Mouse (Mus musculus): ENCODE data around the gene Lims1.

DNA sequence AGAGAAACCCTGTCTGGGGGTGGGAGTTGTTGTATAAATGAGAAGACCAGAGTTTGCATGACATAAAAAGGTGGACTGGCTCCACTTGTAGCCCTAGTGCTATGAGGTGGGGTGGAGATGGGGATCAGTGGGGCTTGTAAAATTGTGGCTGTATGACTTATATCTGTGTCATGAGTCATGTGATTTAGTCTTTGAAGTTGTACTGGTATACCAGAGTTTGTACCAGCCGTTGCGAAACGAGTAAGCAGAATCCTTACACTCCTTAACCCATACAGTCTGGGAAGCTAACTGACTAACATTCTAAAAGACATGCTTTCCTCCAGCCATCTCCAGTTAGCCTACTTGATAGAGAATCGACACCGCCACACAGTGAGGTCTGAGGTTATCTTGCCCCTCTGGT, 10.1 kb downstream of the Lims1 start:
- TF ChIP-seq POLR2A (IDR thresholded peaks at IDR 0.05; ENCODE audit: control insufficient read depth, low read depth, low read length) (no peak), CTCF (IDR thresholded peaks at IDR 0.05; ENCODE audit: control insufficient read depth, insufficient read depth, insufficient replicate concordance, low read depth, low read length) (no peak)
